Mouse (Mus musculus): ENCODE measurements around the gene Gm37240.
A peak's percentile ranks its signal among the peaks of the same experiment; 100 is the strongest.

The Gm37240 gene

DNA sequence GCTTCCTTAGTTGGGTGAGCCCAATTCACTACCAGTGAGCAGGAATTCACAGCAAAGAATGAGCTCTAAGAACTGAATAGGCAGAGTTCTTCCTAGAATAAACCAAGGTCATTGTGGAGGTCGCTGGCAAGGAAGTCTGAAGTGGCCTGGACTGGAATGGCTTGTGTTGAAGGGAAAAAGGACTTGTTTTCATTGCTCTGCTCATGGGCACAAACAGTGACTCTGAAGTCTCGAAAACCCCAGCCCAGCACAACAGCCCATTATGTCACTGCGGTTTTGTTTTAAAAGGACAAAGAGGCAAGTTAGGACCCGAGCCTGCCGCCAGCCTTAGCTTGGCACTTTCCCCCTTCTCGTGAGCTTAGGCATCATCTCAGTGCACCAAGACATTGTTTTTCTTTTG lies 1398.6 kb downstream of the Gm37240 start:
- peak in 1 of 2 experiments; percentile 12 for DNase-seq

DNA sequence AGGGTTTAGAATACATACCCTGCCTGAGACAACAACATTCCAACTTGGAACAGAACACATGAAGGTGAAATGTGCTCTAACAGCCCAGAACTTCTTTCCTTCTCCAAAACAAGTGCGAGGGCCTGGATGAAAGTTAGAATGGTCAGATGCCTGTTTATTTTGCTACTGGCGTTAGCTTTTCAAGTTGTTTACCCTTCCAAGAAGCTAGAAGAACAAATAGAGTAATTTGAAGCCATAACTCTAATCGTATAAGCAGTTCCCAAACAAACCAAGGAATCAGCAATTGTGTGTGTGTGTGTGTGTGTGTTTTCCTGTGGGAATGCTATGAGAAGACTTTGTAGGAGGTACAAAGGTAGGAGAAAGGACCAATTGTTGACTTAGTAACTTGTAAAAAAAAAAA lies 1402.4 kb downstream of the Gm37240 start:
- DNase-seq: no peak

DNA sequence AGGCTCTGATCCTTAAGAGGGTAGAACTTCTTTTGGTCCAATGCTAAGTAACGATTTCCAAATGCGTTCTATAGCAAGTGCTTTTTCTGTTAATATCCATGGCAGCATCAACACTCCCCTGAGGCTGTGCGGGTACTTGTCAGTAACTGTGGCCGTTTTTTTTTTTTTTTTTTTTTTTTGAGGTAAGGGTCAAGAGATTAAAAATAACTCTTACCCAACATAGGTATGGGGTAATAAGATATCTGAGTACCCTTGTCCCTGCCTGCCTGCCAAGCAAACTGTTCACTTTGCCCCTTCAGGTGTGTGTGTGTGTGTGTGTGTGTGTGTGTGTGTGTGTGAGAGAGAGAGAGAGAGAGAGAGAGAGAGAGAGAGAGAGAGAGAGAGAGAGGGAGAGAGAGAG lies 1403.0 kb downstream of the Gm37240 start:
- DNase-seq: no peak

DNA sequence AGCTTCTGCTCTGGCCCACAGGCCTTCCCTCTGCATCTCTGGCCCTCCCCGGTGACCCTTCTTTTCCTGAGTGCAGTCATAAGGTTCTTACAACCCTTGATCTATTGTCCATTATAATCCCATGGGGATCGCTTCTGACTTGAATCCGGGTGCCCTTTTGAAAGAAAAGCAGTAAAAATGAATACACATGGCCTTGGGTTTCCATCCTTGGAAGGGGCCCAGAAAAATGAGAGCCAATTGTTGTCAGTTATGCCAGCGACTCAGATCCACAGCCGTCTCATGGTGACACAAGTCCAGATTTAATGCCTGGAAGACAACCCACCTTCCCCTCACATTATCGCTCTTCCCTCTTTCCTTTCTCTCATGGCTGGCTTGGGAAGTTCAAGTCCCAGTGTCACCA lies 1405.2 kb downstream of the Gm37240 start:
- DNase-seq: no peak

DNA sequence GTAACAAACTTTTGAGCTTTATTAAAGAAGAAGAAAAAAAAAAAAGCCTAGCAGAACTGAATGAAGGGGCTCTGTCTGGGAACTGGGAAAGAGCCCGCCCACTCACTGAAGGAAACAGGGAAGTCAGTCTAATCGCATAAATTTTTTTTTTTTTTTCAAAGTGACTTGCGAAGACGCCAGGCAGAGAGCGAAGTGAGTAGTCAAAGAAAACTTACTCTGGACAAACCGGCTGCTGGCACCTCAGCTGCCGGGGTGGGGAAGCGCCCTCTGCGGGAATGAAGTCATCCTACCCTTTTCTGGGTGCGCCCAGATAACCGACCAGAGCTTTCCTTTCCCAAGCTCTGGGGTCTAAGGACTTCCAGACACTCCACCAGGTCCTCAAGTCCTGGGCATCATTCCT lies 1406.2 kb downstream of the Gm37240 start:
- DNase-seq: peak; percentile 30 to 32

DNA sequence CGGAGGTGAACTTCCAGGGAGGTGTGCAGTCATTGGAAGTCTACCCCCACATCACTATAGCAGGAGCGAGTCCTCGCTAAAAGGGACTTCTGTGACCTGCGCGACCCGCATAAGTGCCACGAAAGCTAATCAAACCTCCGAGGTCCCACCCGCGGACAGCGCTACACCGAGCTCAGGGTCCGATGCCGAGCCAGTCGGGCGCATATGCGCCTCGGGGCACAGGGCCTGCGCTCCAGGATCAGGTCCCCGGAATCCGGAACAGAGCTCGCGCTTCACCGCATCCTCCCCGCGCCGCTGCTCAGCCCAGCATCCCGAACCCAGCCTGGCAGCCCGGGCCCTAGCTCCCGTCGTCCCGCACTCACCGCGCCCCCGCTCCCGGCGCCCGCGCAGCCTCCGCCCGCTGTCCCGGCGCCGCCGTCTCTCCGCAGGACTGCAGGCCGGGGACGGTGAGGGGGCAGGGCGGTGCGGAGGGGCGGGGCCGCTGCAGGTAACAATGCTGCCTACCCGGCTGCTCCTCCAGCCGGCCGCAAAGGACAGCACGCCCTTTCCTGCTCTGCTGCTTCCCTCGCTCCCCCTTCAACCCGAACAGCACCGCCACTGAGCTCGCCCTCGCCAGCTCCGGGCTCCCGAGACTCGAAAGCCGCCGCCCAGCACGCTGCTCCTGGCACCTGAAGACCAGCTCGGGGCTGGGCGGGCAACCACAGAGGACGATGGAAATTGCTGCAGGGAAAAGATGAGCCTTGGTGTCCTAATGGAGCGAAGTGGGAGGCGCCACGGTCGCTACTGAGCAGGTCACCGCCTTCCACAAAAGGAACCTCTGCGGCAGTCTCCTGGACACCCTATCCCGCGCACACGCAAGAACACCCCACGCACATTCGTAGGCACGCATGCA lies 1407.1 kb downstream of the Gm37240 start, which contains the start of gene Fhdc1:
Fhdc1 (minus strand) TSS at position 424 of the 892 bp plus-strand sequence.
- DNase-seq: peak; percentile 70 to 75

DNA sequence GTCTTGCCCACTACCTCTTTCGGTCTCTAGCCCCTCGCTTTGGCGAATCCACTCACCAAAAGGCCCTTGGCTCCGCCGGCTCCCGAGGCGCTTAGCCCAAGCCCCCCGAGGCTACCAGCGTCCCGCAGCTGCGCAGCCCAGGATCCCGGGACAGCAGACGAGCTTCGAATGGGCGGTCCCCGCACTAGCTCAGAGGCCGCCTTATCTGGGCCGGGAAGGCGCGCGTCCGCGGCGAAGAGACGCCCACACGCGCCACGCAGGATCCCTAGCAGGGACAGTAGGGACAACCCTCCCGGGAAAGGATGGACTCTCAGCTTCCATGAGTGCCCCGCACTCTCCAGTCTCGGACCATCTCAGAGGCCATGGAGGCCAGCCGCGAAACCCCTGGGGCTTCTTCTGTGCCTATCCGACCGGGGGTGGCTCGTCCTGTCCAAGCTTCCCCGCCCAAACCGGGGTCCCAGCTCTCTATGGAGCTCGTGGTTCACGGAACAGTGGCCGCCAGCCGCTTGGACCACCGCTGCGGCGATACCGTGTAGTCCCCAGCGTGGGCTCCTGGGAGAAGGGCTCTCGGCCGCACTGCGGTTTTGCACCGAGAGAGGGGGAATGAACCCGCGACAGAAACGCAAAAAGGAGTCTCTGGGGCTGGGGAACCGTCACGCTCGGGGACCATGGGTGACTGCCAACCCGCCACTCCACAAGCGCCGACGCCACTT lies 1407.9 kb downstream of the Gm37240 start:
- DNase-seq: peak; percentile 41 to 61

DNA sequence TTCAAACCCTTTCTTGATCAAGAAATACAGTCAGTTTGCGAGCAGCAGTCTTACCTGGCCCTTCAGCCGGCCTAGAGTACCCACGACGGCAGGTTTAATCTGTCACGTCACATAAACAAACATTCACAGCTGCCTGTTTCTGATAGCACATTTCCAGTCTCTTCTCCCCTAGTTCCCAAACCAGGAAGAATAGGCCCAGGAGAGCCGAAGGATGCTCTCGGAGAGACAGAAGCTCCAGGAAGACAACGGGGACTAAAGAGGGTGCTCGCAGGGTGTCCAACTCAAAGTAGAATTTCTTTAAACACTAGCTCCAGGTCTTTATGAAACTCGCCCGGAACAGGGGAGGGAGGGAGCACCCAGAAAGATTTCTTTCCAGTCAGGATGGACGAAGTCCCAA lies 1408.4 kb downstream of the Gm37240 start:
- no peak for DNase-seq

DNA sequence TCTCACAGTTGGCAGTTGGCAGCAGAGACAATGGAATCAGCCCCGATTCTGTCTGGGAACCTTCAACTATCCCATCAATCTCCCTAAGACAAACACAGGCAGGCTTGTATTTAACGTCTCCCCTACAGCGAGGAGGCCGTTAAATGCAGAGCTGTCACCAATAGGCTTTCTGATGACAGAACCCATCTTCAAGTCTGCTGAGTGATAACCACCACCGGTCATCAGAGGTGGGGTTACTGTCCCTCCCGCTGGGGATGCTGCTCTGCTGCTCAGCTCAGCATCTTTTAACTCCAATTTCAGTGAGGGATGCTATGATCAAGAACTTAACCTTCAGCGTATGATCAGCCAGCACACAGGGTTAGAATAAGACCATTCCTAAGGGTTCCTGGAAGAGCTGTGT lies 1409.1 kb downstream of the Gm37240 start:
- no peak for DNase-seq

DNA sequence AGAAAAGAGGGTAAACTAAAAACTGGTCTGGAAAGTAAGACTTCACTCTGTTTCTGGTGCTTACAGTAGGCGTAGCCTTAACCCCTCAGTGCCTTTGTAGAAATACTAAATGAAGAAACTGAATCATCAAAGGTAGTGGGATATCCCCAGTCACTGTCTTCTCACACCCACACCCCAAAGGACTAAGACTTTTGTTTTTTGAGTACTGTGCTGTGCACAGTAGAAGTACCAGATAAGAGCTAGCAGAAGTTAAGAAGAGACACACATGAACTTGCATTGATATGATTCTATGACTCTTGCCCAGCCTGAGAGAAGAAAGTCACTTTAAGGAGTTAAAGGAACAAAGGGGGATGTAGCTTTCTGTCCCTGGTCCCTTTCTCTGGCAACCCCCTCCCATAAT lies 1409.8 kb downstream of the Gm37240 start:
- no peak for DNase-seq

DNA sequence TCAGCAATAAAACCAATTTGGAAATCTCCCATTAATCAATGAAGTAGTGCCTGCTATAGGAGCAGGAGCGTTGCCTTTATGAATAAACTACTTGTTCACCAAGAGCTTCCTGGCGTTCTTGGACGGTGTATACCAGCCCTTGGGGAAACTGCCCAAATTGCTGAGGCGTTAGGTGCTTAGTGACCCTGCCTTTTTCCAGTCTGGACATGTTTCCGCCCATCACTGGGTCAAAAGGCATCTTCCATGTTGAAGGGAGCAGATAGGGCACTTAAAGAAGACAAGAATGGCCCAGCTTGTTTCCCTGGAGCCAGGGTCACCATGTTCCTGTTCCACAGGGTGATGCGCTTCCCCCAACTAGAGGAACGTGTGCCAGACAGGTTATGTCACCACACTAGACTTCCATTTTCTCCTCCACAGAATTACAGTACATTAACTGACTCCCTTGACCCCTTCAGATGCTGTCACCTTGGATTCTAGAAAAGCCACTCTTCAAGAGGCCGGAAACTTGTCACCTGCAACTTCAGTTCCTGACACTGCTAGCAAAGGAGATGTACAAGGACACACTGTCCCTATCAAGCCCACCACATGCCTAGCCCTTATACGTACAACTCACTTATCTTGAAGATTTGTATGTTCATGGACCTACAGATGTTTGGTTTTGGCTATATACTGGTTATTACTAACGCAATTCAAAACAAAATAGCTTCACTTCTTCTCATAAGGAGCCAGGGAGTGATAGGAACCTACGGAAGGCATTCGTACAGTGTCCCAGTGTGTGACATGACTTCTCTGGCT lies 1412.1 kb downstream of the Gm37240 start:
- no peak for DNase-seq

DNA sequence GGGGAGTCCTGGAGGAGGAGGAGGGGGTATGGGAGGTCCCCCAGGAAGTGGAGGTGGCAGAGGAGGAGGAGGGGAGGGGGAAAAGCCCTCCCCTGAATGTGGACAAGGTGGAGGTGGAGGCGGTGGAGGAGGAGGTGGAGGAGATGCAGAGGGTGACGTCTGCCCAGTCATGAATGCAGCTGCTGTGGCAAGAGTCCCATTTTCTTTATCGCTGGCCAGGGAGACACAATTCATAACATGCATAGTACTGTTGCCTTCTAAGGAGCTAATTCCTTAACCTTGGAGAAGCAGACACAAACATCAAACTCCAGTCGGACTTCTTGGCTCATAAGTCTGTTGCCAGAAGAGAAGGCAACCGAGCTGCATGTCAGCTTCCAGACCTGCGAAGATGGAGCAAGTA lies 1412.9 kb downstream of the Gm37240 start:
- DNase-seq: no peak

DNA sequence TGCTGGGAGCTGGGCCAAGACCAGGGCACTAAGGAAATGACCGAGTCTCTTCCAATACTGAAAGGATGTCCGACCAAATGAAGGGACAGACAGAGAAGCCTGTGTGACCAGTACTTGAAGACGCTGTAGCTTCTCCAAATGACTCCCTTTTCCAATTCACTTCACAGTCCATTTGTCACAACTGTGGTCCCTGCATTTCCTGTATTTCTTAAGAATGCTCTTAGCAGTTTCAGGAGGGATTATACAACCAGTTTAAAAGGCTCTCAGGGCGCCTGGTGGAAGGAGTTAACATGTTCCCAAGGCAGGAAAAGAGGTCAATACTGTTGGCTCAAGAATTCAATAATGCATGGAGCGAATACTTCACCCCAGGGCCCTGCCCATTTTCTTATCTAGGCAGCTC lies 1414.4 kb downstream of the Gm37240 start:
- no peak for DNase-seq

DNA sequence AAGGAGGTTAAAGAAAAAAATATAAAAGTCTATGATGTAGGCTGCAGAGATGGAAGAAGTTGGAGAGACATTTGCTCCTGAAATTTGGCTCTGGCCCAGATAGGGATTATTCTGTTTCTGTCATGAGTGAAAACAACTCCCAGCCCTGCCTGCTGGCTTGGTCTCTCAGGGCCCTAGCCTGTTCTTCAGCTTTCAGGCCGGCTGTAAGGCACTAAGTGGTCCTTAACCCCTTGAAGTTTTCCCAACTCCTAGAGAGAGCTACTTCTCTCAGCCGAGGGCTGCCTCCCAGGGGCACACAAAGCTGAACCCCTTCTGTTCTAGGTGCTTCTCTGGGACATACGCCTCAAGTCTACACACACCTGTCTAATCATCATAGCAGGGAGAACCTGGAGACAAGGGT lies 1414.8 kb downstream of the Gm37240 start:
- DNase-seq: no peak

DNA sequence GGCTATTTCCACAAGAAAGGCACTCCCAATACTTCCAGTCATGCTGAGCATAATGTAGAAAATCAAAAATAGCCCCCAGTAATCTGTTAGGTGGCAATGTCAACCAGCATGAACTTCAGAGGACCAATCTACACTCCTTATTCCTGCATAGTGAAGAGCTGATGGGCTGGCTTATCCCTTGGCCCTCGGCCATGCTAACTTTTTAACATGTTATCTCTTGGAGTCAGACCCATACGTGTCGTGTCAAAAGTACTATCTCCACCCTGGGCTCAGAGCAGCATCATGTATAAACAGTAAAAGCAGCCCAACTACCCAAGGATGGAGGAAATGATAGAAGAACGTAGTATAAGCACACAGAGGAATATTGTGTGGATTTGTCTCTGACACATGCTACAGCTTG lies 1416.2 kb downstream of the Gm37240 start:
- DNase-seq: no peak

DNA sequence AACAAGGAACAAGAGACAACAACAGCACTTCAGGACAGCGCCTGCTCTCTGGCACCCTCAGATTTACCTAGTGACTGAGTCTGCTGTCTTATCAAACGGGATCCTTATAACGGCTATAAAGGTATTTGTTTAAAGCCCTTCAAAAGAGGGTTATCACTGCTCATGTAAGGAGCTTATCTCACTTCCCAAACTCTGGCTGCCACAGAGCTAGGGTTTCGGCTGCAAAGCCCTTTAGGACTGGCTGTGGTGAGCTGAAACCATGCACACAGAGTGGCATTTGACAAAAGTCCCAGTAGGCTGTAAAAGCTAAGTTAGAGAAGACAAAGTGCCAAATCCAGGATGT lies 1419.2 kb downstream of the Gm37240 start:
- DNase-seq: no peak

DNA sequence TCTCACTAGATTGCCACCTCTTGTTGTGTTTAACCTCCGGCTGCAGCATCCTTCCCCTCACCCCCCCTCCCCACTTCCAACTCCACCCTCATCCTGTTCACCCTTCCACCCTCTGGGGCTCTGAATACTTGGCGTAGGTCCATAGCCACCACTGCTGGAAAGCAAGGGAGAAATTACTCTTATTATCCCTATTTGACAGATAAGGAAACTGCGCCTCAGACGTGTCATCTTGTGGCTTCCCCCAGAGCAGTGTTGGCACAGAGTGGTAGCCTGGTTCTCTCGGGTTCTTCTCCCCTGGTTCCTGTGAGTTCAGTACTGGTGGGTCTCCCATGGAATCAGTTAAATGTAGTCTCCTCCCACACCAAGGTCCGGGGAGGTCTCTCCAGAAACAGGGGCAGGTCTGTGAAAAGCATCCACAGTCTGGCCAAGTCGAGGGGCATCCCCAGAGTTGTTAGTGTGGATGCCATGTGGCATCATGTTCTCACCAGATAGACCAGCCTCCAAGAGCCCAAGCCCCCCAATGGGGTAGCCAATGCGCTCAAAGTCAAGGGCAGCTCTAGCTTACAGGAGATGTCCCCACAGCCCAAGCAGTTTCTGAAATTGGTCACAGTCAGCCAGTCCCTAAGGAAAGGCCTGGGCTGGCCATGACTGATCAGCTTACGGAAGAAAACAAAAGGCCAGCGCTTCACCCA lies 1419.8 kb downstream of the Gm37240 start:
- no peak for DNase-seq

DNA sequence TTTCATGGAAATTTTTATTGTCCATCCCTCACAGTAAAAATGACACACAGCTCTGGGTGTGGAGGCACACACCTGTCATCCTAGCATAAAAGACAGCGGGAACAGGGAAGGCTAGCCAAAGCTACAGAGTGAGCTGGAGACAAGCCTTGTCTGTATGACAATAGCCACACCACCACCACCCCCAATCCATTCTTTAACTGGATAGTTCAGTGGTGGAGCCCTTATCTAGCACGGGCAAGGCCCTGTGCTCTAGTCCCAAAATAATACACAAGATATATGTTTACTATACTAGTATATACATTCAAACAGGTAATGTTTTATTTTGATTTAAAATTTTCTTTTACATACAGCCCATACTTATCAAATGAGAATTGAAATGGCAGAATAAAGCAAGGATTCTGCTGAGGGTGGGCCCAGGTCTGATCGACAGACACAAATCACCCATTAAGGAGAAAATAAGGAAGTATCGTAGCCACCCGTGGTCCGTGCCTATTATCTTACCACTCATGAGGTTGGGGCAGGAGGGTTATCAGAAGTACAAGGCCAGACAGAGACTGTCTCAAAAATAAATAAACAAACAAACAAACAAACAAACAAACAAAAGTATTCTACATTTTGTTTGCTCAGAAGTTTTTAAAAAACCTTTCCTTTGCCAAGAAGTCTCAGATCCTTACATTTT lies 1421.4 kb downstream of the Gm37240 start:
- no peak for DNase-seq

DNA sequence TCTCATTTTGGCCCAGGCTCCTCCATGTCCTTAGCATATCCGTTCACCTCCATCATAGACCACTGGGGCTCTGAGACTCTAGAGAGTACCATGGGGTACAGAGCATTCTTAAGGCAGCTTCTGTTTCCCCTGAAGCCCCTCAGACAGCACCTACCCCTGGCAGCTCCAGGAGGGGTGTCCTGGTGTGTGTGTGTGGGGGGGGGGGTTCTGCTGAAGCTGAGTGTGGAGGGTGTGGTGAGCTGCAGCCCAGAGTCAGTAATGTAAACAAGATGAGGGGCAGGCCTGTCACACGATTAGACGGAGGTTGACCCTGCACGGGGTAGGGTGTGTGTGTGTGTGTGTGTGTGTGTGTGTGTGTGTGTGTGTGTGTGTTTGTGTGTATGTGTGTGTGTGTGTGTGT lies 1425.6 kb downstream of the Gm37240 start:
- DNase-seq: no peak

DNA sequence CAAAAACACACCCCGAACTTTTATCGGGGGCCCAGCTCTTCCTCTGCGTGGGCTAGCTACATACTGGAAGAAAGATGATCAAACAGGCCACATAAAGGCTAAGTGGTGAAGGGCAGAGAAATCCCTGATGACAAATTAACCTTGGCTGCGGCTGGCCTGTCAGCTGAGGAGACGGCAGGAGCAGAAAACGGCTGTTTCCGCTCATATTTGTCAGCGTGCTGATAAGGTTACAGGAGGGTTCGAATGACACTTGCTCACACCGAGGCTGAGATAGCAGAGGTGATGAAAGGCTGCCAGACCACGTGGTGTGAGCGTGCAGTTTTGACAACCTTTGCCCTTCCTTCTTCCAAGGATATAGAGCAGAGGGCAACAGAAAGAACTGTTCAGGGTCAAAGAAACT lies 1426.4 kb downstream of the Gm37240 start:
- no peak for DNase-seq

DNA sequence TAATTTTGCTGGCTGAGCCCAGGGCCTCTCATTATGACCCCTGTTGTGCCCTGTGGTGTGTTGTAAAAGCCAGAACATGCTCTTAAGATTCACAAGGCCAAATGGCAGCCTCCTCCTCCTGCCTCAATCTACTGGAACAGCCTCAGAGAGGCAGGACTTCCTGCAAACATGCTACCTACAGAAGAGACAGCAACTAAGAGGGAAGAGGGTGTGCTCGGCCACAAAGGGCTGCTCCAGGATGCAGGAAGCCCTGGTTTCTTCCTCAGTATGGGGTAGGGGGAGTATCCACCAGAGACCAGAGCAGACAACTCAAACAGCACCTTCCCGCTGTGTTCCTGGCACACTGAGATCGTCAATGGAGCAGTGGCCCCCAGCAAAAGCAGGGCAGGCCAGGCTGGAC lies 1426.8 kb downstream of the Gm37240 start:
- no peak for DNase-seq

DNA sequence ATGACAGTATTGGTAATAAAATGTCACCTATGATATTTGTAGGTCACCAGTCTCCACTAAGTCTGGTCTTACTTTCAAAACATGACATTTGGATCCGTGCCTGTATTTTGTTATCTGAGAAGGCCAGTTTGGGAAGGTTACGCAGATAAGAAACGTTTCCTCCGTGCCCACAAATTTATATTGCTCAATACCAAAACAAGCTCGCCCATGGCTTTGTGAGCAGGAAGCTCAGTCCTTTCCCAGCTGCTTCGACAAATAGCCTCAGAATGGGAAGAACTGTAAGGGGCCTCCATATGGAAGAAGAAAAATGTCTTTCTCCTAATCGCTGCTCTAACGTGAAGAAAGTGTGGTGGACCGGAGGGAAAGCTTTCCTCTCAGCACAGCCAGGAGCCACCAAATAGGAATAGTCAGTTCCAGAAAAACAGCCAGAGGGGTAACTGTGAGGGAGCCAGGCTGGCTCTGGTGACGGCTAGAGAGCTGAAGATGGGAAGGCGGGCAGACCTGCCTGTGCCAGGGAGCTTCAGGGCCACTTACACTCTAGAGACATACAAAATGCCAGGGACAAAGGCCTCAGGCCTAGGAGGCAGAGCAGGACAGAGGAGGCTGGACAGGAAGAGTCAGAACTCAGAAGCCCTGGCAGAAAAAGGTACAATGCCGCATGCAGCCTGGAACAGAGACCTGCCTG lies 1431.4 kb downstream of the Gm37240 start:
- DNase-seq: no peak
